Mouse (Mus musculus) spleen, postnatal 10 days (tissue): ENCODE data around the gene Gper1.

Experiments
- DNase-seq, 2 experiments: peaks; one replicate each; pipeline ENCODE4 v3.0.0; 2021 to 2022; ENCODE audit warnings: low spot score in 2 of 2

The Gper1 gene

DNA sequence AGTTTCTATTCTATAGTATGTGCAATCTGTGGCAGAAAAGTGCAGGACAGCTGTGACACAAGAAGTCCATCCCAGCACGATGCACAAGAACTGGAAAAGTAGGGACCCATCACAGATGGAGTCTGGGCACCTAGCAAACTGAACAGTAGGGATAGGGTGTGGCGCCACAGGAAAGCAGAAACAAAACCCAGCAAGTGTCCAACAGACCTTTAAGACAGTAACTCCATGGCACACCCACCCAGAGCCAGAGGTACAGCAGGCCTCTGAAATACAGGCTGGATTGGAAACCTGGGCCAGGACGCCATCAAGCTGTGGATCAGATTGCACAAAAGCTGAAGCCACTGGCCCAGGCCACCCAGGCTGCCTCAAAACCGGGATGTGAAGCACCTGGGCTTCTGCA is 20.0 kb downstream of the Gper1 start:
- no peak for DNase-seq

DNA sequence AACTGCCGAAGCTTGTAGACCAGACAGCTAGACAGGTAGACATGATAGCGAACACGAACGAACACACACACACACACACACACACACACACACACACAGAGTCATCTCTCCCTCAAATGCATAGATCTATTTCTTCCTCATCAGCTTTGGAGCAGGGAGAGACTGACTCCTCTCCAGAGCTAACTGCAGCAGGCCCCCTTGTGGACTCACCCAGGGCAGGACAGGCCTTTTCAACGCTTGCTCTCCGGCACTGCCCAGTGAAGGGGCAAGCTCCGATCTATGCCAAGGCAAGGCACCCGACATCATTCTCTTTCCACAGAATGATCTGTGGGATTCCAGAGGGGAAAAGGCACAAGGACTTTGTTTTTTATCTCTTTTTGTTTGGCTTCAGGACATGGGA is 22.3 kb downstream of the Gper1 start:
- DNase-seq, result no peak

DNA sequence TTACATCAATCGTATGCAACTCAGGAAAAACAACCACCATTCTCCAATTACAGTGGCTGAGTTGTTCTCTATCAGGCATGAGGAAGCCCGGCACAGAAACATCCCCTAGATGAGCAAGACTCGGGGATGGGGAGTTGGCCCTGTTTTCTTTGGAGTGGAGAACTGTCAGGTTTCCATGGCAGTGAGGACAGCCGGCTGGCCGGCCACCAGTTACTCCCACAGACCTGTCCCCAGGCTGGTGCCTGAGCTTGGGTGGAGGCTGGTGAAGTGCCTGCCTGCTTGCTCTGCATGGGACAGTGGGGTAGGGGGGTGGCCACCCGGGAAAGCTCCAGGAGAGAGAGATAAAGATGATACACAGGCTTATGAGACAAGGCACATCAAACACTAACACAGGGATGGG is 25.1 kb downstream of the Gper1 start:
- no peak for DNase-seq

DNA sequence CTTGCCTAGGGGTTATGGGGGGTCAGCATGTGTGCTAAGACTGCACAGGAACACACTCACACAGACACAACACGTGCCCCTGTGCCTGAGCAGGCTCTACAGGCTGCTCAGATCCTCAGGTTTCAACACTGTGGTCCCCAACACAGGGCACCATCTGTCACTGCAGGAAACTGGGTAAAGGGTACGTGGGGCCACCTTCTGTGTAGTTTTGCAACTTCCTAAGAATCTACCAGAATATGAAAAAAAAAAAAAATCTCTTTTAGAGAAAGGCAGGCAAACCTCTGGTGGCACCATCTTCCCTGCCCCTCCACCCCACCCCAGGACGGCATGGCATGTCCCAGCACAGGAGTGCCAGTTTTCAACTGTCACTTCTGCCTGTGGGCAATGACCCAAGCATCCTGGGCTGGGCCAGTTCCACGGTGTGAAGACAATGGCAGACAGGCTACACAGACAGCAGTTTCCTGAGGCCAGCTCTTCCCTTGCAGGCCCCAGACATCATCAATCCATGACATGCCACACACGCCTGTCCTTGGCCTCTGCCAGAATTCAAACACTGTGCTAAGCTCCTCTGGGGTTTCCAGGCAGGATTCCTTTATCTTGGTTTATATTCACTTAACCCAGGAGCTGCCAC is 26.3 kb downstream of the Gper1 start:
- peak; percentile 16 to 50 for DNase-seq

DNA sequence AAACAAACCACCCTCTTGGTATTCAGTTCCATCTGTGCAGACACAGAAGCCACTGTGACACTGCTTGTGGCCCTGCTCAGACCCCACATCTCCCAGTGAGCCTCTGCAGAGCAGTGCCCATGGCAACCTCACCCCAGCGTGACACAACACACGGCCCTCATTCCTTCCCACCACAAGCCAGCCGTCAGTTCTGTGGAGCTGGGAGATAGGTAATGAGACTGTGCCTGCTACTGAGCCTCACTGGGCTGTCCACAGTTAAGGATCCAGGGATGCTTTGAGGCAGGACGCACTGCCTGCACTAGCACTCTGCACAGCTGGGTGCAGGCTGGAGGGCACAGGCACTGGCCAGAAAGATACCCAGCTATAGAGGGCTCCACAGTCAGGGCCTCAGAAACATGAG is 27.0 kb downstream of the Gper1 start:
- DNase-seq, result no peak

DNA sequence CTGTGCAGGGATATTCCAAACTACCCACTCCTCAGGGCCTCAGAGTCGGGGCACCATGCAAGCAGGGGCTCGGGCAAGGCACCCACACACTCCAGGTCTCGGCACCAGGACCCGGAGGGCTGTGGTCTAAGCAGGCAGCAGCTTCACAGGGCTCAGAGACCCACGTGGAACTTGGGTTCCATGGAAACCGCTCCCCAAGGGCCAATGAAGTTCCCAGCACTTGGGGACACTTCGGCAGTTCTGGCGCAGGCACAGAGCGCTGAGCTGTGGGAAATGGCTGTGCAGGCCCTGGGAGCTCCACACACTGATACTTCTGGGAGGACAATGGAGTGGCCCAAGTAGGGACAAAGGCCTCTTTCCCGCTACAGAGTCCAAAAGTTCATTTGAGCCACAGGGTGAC is 30.1 kb downstream of the Gper1 start:
- DNase-seq, result no peak

DNA sequence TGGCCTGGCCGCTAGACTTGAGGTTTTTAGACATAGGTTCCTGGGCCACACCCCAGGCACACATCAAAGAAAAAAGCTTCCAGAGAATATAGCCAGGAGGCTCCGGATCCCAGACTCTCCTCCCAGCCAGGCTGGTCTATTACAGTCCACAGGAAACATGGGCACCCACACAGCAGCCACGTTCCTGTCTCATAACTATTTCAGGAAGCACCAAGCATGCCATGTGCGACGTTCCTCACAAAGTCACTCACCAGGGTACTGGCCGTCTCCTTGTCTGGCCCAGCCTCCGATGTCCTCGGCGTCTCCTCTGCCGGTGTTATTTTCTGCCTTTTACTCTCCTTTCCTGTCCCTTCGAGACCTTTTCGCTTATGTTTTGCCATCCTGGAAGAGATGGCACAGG is 32.2 kb downstream of the Gper1 start:
- DNase-seq, result no peak

DNA sequence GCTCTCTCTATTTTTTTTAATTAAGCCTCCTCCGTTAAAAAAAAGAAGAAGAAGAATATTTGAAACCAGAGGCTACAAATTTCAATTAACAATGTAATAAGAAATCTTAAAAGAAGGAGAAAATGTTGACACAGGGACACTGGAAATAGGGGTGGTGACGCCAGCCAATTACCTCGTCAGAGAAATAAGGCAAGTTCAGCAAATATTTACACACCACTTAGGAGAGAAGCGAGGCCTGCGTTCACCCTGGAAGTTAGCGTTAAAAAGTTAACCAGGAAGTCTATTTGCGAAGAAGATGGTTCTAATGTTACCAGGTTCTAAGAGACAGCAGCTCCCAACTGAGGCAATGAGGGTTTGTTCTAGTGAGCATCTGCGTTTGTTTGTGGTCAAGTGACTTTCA is 34.3 kb downstream of the Gper1 start:
- no peak for DNase-seq

DNA sequence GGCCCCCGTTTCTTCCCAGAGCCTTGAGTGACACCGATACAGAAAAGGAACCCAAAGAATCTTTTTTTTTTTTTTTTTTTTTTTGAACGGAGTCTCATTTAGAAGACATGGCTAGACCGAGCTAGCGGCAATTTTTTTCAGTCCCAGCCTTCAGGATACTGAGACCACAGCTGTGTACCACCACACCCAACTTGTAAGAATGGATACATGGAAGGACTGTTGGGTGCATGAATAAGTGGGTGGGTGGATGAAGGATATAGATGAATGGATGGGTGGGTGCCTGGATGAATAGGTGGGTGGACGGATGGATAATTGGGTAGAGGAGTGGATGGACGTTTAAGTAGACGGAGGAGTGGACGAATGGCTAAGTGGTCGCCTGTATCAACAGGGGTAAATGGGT is 37.0 kb downstream of the Gper1 start:
- no peak for DNase-seq

DNA sequence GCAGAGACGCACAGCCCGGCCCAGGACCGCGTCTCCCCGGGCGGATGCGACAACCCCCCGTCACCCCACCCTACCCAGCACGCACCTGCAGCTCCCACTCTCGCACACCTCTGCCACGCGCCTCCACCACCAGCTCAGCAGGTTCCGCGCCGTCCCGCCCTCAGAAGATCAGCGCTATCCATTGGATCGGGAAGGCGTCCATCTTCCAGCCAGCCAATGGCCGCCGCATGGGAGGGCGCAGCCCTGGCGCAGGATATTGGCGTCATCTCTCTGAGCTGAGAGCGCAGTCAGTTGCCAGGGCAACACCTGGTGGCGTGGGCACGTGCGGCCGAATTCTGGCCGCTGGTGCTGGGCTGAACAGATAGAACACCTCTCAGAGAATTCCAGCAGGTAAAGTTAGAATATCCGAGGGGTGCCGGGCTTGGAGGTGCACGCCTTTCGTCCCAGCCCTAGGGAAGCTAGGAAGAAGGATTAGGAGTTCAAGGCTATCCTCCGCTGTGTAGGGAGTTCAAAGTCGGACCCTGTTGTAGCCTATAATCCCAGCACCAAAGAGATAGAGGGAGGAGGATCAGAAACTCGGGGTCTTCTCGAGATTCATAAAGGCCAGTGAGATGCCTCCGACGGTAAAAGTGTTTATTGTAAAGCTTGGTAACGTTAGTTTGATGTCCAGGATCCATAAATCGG is 37.6 kb downstream of the Gper1 start, which contains the start of gene 3110082I17Rik:
3110082I17Rik (minus strand) TSS at position 144 of the 684 bp plus-strand sequence.
- DNase-seq, result peak; percentile 95 to 97

DNA sequence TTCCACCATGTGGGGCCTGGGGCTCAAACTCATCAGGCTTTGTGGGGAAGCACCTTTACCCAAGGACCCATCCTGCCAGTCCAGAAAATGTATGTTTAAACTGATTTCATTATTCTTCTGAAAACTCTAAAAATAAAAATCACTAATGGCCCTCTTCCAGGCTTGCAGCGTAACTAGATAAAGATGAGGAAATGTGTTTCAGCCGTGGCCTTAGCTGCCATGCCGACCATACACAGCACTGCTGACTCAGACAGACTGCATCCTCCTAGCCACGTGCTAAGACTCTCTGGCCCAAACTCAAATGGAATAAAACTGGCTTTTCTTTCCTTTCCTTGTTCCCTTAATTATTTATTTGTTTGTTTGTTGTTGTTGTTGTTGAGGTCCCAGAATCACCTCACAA is 41.9 kb downstream of the Gper1 start:
- no peak for DNase-seq

DNA sequence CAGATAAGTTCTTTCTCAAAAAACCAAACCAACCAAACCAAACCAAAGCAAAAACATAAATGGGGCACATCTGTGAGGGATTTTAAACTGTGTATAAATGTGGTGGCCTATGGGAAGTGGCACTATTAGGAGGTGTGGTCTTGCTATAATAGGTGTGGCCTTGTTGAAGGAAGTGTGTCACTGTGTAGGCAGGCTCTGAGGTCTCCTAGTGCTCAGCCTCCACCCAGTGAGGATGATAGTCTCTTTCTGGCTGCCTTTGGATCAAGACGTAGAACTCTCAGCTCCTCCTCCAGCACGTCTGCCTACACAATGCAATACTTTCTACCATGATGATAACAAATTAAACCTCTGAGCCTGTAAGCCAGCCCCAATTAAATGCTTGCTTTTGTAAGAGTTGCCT is 43.4 kb downstream of the Gper1 start:
- no peak for DNase-seq

DNA sequence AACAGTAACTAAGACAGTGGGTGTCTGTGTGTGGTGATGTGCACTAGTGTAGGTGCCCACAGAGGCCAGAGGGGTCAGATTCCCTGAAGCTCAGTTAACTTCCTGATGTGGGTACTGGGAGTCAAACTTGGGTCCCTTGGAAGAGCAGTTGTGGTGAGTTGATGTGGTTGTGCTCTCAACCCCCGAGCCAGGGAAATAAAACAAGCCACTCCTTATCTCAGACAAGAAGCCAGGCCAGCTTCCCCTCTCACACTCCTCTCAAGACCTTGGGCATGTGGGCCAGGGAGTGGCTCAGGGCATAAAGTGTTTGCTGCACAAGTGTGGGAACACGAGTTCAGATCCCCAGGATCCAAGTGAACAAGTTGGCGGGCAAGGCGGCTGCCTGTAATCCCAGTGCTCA is 43.9 kb downstream of the Gper1 start:
- DNase-seq, result no peak

DNA sequence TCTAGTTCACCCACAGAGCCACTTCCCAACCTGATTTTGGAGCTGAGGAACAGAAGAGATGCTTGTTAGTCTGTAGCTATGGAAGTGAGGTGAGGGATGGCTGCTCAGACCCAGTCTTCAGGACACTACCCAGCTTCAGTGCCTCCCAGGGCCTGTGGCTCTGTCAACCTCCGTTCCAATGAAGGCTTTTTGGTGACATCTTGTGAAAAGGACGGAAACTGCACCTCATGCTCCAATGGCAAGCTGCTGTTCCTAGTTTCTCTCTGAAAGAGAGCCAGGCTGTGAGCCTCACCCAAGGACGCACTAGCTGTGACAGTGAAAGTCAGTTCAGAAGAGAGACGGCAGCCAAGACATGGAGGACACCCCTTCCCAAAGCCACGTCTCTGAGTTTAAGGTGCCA is 45.0 kb downstream of the Gper1 start:
- no peak for DNase-seq

DNA sequence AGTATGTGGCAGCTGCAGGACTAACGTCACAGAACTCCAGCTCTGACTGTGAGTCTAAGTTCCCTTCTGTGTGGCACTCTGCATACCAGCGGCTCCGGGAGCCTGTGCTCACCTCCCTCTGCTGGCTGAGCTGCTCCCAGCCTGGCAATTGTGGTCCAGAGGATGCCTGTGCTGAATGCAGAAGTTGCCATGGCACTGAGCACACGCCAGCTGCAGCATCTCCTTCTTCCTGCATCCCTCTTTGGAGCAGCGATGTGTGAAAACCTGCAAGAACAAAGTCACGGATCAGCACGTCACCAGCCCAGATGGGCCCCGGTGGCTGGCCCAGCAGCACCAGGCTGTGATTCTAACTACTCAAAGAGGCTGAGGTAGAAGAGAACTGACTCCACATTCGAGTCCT is 51.8 kb downstream of the Gper1 start:
- DNase-seq, result no peak
